Mouse (Mus musculus): ENCODE results near the gene Sptbn4. TPM values are rescaled to one million over a fixed set of nuclear protein-coding genes. Genes with fewer than 3 reads are reported as not detected.
A peak's percentile ranks its signal among the peaks of the same experiment; 100 is the strongest.

Sptbn4 gene
- total RNA-seq, 1 experiment, result 9.1 TPM

DNA sequence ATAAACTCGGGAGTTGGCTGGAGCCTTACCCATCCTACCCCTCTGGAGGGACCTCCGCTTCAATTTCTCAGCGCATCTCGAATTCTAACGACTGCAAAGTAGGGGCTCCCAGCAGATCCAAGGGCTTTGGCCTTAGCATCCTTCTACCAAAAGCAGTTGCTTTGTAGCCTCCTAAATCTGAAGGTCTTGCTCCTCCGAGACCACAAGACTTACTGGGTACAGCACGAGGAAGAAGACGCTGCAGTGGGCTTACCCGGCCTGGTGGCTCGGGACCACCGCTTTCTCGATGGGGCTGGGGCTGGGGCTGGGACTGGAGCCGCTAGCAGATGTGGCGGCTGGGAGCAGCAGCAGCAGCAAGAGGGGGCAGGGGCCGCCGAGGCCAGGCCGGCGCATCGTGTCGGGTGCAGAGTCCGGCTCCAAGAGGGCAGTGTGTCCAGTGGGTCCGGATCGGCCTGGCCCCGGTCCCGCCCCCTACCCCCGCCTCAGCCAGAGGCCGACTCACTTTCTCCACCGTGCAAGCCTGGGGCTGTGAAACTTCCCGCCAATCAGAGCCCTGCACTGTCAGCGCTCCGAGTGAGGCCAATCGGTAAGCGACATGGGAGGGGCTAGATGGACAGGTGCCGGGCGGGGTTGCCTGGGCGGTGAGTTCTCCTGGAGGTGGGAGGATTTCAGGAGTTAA, 110.2 kb downstream of the Sptbn4 start, which contains the start of gene Ltbp4:
Gene Ltbp4 (minus strand): TSS at position 518 of the 679 bp plus-strand sequence.
- Histone ChIP-seq H3K4me3 (ENCODE audit: insufficient read depth in 1 of 2, low read depth in 1 of 2, low read length in 2 of 2, poor library complexity in 1 of 2, severe bottlenecking in 1 of 2) (peak within 1 kb of the TSS; percentile 78 to 89), H3K9ac (ENCODE audit: insufficient read depth, low read depth, low read length, poor library complexity, severe bottlenecking) (peak within 1 kb of the TSS; percentile 77), H3K36me3 (ENCODE audit: control insufficient read depth, insufficient read depth, low read length, poor library complexity, severe bottlenecking) (peaks cover 4% of the 10 kb centered on the region; the same call in 1 of the 2 replicates), H3K27ac (ENCODE audit: insufficient read depth, low read depth, low read length, poor library complexity, severe bottlenecking) (no peak within 1 kb of the TSS), H3K9me3 (ENCODE audit: control insufficient read depth, insufficient read depth, low read depth, low read length) (no peaks in the 10 kb centered on the region), H3K4me1 (ENCODE audit: control insufficient read depth in 2 of 2, insufficient read depth in 2 of 2, low read length in 2 of 2, poor library complexity in 1 of 2) (peaks cover 0 to 9% of the 10 kb centered on the region in 2 experiments)
- DNase-seq (ENCODE audit: low read depth, low spot score), result no peak
- TF ChIP-seq ZC3H11A (IDR thresholded peaks at IDR 0.05; ENCODE audit: borderline replicate concordance, low read depth, low read length) (no peak), ZNF384 (IDR thresholded peaks at IDR 0.05; ENCODE audit: low read depth, low read length) (no peak), MAFK (IDR thresholded peaks at IDR 0.05; ENCODE audit: insufficient read depth, low read depth, low read length) (no peak), CHD2 (IDR thresholded peaks at IDR 0.05; ENCODE audit: low read depth, low read length) (no peak), HCFC1 (IDR thresholded peaks at IDR 0.05; ENCODE audit: borderline replicate concordance, insufficient read depth, low read length) (no peak)
- in situ Hi-C loops (cut with MboI; ENCODE audit: low sequenced_read_pairs in 2 of 2, unreplicated experiment in 2 of 2), result no loop called here

- in situ Hi-C loops (cut with MboI; ENCODE audit: low sequenced_read_pairs in 2 of 2, unreplicated experiment in 2 of 2), result no loop called here
- peaks cover 3 to 10% of the 10 kb centered on the region in 2 experiments for H3K4me1 ChIP-seq (ENCODE audit: control insufficient read depth in 2 of 2, insufficient read depth in 2 of 2, low read length in 2 of 2, poor library complexity in 1 of 2)
- peak; percentile 90 for DNase-seq (ENCODE audit: low read depth, low spot score)
- H3K27ac ChIP-seq (ENCODE audit: insufficient read depth, low read depth, low read length, poor library complexity, severe bottlenecking), result no peak overlapping the region
- H3K36me3 ChIP-seq (ENCODE audit: control insufficient read depth, insufficient read depth, low read length, poor library complexity, severe bottlenecking), result no peaks in the 10 kb centered on the region
- H3K9me3 ChIP-seq (ENCODE audit: control insufficient read depth, insufficient read depth, low read depth, low read length), result no peaks in the 10 kb centered on the region
- H3K4me3 ChIP-seq (ENCODE audit: insufficient read depth in 1 of 2, low read depth in 1 of 2, low read length in 2 of 2, poor library complexity in 1 of 2, severe bottlenecking in 1 of 2), result peak overlapping the region; percentile 78 to 89
- H3K9ac ChIP-seq (ENCODE audit: insufficient read depth, low read depth, low read length, poor library complexity, severe bottlenecking), result peak overlapping the region; percentile 77
- TF ChIP-seq ZNF384 (IDR thresholded peaks at IDR 0.05; ENCODE audit: low read depth, low read length) (no peak), ZC3H11A (IDR thresholded peaks at IDR 0.05; ENCODE audit: borderline replicate concordance, low read depth, low read length) (peak; percentile 77), CHD2 (IDR thresholded peaks at IDR 0.05; ENCODE audit: low read depth, low read length) (no peak), MAFK (IDR thresholded peaks at IDR 0.05; ENCODE audit: insufficient read depth, low read depth, low read length) (no peak), HCFC1 (IDR thresholded peaks at IDR 0.05; ENCODE audit: borderline replicate concordance, insufficient read depth, low read length) (0 out of 2 replicates have a peak, but pooled peaks have one; percentile 27)
Observed at GRCm38 (mm10) chr7:27335928-27336823, 111.3 kb downstream of the Sptbn4 start.

DNA sequence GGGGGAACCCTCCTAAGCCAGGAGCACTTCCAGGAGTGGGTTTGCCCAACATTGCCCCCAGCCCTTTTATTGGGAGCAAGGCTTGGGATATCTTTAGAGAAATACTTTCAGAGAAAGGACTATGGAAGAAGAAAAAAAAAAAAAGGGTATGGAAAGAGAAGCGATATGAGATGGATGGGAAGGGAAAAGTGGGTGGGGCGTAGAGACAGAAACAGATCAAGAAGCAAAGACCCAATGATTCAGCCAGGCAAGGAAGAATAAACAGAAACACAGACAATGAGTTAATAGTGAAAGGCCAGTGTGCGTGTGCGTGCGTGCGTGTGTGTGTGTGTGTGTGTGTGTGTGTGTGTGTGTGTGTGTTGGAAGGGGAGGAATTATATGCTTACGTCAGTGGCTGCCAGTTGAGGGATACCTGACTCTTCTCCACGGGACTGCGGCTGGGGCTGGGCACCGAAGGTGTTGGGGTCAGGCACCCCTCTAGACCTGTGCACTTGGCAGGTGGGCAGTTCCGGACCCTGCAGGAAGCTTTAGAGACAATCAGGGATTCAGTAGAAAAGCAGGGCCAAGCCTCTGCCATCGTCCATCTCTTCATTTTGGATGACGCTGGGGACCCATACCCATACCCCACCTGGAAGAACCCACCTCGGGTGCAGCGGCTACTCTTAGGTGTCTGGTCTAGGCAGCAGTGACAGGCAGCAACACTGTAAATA, 112.3 kb downstream of the Sptbn4 start:
- in situ Hi-C loops (cut with MboI; ENCODE audit: low sequenced_read_pairs in 2 of 2, unreplicated experiment in 2 of 2), result no loop called here
- peaks cover 5 to 10% of the 10 kb centered on the region in 2 experiments for H3K4me1 ChIP-seq (ENCODE audit: control insufficient read depth in 2 of 2, insufficient read depth in 2 of 2, low read length in 2 of 2, poor library complexity in 1 of 2)
- DNase-seq (ENCODE audit: low read depth, low spot score), result no peak
- no peak overlapping the region for H3K27ac ChIP-seq (ENCODE audit: insufficient read depth, low read depth, low read length, poor library complexity, severe bottlenecking)
- peak overlapping the region; percentile 42; the same call in 1 of the 2 replicates for H3K9ac ChIP-seq (ENCODE audit: insufficient read depth, low read depth, low read length, poor library complexity, severe bottlenecking)
- no peaks in the 10 kb centered on the region for H3K36me3 ChIP-seq (ENCODE audit: control insufficient read depth, insufficient read depth, low read length, poor library complexity, severe bottlenecking)
- TF ChIP-seq MAFK (IDR thresholded peaks at IDR 0.05; ENCODE audit: insufficient read depth, low read depth, low read length) (no peak), CHD2 (IDR thresholded peaks at IDR 0.05; ENCODE audit: low read depth, low read length) (no peak)
- H3K4me3 ChIP-seq (ENCODE audit: insufficient read depth in 1 of 2, low read depth in 1 of 2, low read length in 2 of 2, poor library complexity in 1 of 2, severe bottlenecking in 1 of 2), result peak overlapping the region in 1 of 2 experiments; percentile 76; a peak in 1 of 4 replicates
- no peaks in the 10 kb centered on the region for H3K9me3 ChIP-seq (ENCODE audit: control insufficient read depth, insufficient read depth, low read depth, low read length)

DNA sequence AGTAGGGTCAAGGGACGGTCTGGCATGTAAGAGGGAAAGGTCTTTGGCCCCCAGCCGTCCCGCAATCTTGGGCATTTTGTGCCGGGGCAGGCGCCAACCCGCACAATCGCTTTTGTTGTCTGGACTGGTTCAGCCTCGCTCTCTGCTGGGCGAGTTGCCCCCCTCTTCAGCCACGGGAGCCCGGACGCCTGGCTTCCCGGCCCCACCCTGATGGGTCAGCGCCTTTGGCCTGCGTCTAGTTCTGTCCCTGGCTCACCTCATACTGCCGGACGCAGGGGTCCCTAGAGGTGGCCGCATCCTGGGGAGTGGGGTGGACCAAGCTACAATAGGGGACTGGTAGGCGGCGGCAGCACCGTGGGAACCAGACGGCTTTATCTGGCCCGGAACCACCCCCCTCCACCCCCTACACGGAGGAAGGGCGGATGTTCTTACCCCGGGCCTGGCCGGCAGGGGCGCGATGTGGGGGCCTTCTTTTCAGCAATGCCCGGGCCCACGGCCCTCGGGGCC, 113.0 kb downstream of the Sptbn4 start:
- peak overlapping the region; percentile 87; the same call in 1 of the 2 replicates for H3K9ac ChIP-seq (ENCODE audit: insufficient read depth, low read depth, low read length, poor library complexity, severe bottlenecking)
- H3K36me3 ChIP-seq (ENCODE audit: control insufficient read depth, insufficient read depth, low read length, poor library complexity, severe bottlenecking), result no peaks in the 10 kb centered on the region
- in situ Hi-C loops (cut with MboI; ENCODE audit: low sequenced_read_pairs in 2 of 2, unreplicated experiment in 2 of 2), result no loop called here
- DNase-seq (ENCODE audit: low read depth, low spot score), result no peak
- peaks cover 5 to 10% of the 10 kb centered on the region in 2 experiments for H3K4me1 ChIP-seq (ENCODE audit: control insufficient read depth in 2 of 2, insufficient read depth in 2 of 2, low read length in 2 of 2, poor library complexity in 1 of 2)
- peak overlapping the region; percentile 5; the same call in 1 of the 2 replicates for H3K27ac ChIP-seq (ENCODE audit: insufficient read depth, low read depth, low read length, poor library complexity, severe bottlenecking)
- H3K9me3 ChIP-seq (ENCODE audit: control insufficient read depth, insufficient read depth, low read depth, low read length), result no peaks in the 10 kb centered on the region
- peak overlapping the region; percentile 54 to 76 for H3K4me3 ChIP-seq (ENCODE audit: insufficient read depth in 1 of 2, low read depth in 1 of 2, low read length in 2 of 2, poor library complexity in 1 of 2, severe bottlenecking in 1 of 2)
- TF ChIP-seq CHD2 (IDR thresholded peaks at IDR 0.05; ENCODE audit: low read depth, low read length) (no peak), ZC3H11A (IDR thresholded peaks at IDR 0.05; ENCODE audit: borderline replicate concordance, low read depth, low read length) (no peak), HCFC1 (IDR thresholded peaks at IDR 0.05; ENCODE audit: borderline replicate concordance, insufficient read depth, low read length) (no peak)

Data from ES-E14 (cell line).